Mouse (Mus musculus) right cerebral cortex, postnatal 10 days (tissue): ENCODE measurements around the gene Pick1.

Source experiments
- DNase-seq, 2 experiments: peaks; one replicate each; pipeline ENCODE4 v3.0.0; 2021; ENCODE audit warnings: low spot score in 2 of 2

Pick1 gene

GRCm38 (mm10) chr15:79270317-79271123 lies 41.5 kb downstream of the Pick1 start:
- peak; percentile 66 to 69 for DNase-seq

- DNase-seq: peak in 1 of 2 experiments; percentile 72
These were observed 42.3 kb downstream of the Pick1 start for GRCm38 (mm10) chr15:79271124-79271746.

GRCm38 (mm10) chr15:79273020-79273419 lies 44.0 kb downstream of the Pick1 start:
- DNase-seq: no peak

GRCm38 (mm10) chr15:79277728-79278127 lies 48.8 kb downstream of the Pick1 start:
- no peak for DNase-seq

GRCm38 (mm10) chr15:79280209-79280608 lies 51.2 kb downstream of the Pick1 start:
- DNase-seq: no peak

GRCm38 (mm10) chr15:79280850-79281249 lies 51.9 kb downstream of the Pick1 start:
- DNase-seq: no peak

- no peak for DNase-seq
These were observed 52.4 kb downstream of the Pick1 start for GRCm38 (mm10) chr15:79281389-79281788.

GRCm38 (mm10) chr15:79282434-79282833 lies 53.5 kb downstream of the Pick1 start:
- DNase-seq: no peak

GRCm38 (mm10) chr15:79283371-79283770 lies 54.4 kb downstream of the Pick1 start:
- no peak for DNase-seq

GRCm38 (mm10) chr15:79285399-79285798 lies 56.4 kb downstream of the Pick1 start, which contains the start of gene Baiap2l2:
Gene Baiap2l2 (minus strand): TSS chr15:79285537.
- no peak for DNase-seq

GRCm38 (mm10) chr15:79286141-79286540 lies 57.2 kb downstream of the Pick1 start:
- no peak for DNase-seq

GRCm38 (mm10) chr15:79287091-79287490 lies 58.1 kb downstream of the Pick1 start:
- no peak for DNase-seq

GRCm38 (mm10) chr15:79288387-79288786 lies 59.4 kb downstream of the Pick1 start:
- DNase-seq: no peak

- DNase-seq: no peak
These were observed 60.5 kb downstream of the Pick1 start for GRCm38 (mm10) chr15:79289441-79289840.

- no peak for DNase-seq
These were observed 61.4 kb downstream of the Pick1 start for GRCm38 (mm10) chr15:79290340-79290739.

- DNase-seq: no peak
These were observed 63.8 kb downstream of the Pick1 start for GRCm38 (mm10) chr15:79292779-79293178.

GRCm38 (mm10) chr15:79298553-79298952 lies 69.6 kb downstream of the Pick1 start:
- no peak for DNase-seq
